Mouse (Mus musculus) embryo, embryonic 11 days (tissue): Measurements from ENCODE around the gene Rbms1.

Source experiments
- DNase-seq: peaks from one replicate; pipeline ENCODE4 v3.0.0-alpha.2; 2015

The Rbms1 gene

DNA sequence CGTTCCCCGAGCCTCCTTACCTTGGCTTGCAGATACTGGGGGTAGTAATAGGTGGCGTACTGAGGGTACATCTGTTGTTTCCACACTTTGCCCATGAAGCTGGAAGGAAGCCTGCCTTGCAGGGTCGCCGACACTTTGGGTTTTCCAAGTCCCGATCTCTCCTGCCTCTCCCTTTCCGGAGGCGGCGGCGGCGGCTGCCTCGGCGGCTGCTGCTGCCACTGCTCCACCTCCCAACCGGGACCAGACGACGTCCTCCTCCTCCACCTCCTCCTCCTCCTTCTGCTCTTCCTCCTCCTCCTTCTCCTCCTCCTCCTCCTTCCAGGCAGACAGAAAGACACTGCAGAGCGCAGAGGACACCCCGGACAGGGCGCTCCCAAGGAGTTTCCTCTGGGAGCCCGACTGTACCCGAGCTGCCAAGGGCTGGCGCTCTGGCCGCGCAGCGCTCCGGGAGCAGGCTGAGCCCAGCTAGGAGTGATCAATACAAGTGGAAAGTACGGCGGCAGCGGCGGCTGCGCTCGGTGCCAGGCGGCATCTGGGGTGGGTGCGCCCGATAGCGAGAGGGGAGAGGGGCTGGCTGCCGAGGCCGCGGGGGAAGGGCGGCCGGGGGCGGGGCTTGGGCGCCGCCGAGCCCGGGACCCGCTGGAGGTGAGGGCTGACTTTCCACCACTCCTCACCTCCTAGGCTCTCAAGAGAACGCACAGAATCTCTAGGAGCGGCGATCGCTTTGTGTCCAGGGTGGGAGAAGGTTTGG lies at the start of gene Rbms1:
Gene Rbms1, minus strand, starts transcription at position 522 of the 751 bp plus-strand sequence.
- peak; percentile 87 for DNase-seq

DNA sequence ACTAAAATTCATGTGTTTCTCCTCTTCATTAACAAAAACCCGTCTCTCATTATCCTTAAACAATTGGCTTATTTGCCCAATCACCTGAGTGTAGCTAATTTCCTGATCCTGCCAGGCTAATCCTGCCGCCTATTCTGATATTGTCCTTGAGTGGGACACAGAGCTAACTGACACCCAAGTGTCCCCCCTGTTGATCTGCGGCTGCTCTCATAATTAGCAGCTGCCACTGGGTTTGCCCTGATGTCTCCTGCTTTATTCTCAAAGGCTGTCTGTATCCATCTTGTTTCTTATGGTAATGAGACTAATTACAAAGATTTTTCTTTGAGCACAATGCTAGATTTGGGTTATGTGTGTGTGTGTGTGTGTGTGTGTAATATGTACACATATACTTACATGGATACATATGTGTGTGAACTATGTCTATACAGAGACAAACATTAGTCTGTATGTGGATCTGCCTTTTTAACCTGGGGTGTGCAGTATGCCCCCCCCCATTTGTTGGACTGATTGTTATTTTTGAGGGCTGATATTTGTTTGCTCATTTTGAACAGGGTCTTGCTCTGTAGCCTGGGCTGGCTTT lies 49.3 kb upstream of the Rbms1 start:
- no peak for DNase-seq

DNA sequence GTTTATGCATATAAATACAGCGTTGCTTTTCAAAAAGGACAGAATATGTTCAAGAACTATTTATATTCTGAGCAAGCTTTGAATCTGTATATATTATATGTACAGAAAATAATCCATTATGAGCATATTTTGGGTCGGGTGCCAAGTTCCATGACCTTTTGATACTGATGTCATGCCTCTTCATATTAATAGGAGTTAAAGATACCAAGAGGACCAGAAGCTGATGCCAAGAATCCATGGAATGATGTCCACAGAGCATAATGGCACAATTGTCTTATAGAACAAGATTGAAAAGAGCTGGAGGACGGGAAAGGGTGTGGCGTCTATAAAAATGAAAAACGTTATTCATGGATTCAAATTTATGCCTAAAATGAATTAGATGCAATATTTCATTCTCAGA lies 23.3 kb upstream of the Rbms1 start:
- DNase-seq = no peak

DNA sequence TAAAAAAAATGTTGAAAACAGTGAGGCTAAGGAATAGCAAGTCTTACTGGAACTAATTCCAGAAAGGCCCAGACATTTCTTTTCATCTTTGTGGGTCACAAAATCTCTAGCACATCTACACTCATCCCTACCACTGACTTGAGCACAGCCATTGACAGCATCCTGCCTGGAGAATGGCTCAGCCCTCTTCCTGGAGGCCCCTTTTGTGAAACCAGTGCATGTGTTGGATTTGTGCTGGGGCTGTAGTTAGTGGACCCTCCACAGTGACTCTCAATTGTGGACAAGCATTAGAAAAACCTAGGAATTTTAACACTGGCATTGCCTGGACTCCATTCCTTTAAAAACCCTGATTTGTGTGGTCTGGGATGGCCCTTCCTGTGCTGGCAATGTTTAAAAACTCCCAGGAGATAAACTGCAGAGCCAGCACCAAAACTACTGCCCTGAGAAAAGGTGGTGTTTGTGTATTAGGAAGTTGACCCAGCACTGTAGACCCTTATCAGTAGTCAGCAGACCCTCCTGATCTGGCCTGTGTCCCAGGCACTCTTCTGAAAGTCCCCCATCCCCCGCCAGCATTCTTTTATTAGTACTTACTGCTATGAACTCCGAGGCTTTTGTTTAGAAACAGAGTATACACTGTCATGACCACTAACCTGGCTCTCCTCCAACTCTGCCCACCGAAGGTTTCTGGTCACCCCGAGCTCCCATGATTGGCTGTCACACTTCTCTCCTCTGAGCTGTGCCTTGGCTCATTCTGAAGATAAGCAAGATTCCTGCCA lies 15.7 kb upstream of the Rbms1 start:
- peak; percentile 19 for DNase-seq

DNA sequence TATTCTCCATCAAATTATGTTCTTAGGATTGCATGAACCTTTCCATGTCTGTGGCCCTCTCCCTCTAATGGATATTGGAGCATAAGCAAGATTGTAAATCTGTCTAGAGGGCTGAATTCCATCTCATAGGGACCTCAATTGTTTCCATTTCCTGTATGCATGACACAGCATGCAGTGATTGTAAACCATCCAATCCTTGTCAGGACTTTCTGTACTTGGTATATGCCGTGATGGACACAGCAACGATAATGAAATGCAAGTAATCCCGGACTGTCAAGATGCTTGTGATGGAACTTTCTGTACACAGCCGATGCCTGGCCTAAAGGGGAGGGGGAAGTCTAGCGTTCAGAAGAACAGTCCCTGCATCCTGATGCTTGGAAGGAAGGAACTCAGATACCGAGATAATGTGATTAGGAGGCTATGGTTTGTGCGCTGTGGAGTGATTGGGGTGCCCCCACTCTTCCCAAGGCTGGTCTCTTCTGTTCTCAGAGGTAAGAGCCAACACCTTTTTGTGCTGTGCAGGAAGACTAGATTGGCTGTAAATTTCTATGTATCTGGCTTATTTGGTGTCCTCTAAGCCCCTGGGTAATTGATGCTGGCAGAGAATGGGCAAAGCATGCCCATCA lies 9.3 kb upstream of the Rbms1 start:
- DNase-seq = no peak

DNA sequence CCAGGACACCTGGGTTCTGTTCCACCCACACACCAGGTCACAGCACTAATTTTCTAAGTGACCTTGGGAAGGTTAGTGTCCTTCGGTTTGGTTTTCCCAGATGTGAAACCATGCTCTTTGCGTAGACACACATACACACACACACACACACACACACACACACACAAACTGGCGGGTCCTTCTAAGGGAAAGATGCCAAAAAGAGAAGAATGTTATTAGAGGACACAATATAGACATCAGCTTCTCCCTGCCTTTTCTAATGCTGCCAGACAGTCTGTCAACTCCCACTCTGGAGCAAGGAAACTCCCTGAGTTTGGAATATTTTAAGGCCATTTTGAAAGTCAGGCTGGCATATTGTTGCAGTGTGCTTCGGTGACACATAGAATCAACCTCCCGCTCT lies 624 bp upstream of the Rbms1 start:
- peak; percentile 43 for DNase-seq

DNA sequence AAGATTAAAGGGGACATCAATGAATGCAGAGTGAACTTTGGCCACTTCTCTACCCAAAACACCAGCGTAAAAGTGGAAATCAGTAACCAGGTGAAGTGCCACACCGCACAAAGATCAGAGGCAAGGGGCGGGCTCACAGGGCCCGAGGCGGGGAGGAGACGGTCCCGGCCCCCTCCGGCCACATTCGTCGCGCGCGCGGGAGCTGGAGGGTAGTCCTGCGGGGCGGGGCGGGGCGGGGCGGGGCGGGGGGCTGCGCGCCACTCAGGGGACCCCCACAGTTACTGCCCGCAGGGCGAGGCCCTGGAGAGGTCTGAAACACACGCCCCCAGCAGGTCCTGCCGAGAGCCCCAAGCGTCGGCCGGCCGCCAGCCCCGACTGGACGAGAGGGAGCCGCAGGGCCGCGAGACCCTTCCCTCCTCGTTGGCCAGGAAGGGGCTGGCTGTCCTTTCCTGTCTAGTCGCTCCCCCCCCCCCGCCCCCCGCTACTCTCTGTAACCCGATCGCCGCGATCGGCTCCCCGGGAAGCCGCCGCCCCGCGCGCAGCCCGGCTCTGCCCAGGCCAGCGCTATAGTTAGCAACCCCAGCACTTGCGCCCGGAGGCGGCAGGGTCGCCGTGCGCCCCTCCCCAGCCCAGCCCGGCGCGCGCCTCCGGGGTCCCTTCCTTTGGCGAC lies 856 bp downstream of the Rbms1 start:
- peak; percentile 86 for DNase-seq

DNA sequence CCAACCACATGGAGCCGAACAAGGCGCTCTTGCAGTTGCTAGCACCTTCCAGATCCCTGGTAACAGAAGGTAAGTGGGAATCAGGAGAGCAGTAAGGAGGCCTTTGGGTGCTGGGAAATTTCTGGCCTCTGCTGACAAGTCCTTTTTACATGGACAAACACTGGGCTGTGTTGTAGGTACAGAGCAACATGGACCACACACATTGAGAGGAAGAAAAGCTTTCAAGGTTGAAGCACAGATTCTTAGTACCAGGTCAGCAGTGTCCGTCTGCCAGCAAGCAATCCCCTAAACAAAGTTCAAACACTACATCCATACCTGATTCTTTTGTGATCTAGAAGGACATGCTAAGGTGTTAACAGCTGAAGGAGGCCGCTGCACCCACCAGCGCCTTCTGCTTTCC lies 1.7 kb downstream of the Rbms1 start:
- DNase-seq = peak; percentile 29

DNA sequence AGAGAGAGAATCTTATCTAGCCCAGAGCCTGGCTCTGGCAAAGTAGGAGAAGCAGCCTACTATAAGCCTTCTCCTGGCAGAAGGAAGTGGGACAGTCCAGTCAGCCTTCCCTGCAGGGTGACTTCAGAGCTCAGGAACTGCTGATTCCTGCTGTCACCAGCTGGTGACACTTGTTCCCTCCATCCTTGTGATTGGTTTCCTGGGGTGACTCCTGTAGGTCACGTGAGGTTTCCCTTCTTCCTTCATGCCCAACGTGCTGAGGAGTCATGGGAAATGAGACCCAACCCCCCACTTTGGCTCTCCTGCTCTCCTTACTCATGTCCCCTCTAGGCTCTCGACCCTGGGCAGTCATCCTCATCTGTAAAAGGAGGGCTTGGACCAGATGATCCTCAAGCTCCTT lies 14.8 kb downstream of the Rbms1 start:
- no peak for DNase-seq

DNA sequence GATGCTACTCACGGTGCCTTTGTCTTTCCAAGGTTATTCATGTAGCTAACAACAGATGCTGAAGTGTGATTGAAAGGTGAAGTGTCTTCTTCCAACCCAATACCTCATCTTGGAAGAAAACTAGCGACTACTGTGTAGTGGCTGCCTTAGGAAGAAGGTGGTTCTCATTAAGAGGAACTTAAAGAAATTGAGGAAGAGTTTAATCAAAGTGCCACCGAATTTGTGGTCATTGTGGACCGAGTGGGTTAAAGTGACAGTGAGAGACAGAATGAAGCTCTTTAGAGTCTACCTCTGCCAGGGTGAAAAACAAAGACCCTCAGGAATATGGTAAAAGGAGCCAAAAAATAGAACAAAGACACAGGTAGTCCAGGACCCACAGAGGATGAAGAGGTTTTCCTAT lies 15.2 kb downstream of the Rbms1 start:
- no peak for DNase-seq

DNA sequence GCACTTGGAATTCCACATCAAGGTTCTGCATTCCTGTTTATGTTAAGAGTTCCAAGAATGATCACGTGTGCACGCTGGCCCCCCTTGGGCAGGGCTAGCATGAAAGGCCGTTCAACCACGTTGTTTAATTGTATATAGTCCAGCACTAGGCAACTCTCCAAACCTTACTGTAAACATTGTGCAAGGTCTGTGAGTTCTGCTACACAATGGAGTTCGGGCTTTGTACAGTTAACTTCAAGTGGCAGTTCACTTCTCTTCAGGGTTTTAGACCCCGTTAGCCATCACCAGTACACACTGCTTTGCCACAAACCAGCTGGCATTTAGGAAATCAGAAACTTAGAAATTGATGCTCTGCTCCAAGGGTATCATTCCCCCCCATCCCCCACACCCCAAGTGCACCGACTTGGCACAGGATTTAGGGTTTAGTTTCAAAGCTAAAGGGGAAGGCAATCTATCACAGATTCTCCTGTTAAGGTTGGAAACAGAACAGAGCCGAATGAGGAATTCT lies 22.5 kb downstream of the Rbms1 start:
- peak; percentile 39 for DNase-seq

DNA sequence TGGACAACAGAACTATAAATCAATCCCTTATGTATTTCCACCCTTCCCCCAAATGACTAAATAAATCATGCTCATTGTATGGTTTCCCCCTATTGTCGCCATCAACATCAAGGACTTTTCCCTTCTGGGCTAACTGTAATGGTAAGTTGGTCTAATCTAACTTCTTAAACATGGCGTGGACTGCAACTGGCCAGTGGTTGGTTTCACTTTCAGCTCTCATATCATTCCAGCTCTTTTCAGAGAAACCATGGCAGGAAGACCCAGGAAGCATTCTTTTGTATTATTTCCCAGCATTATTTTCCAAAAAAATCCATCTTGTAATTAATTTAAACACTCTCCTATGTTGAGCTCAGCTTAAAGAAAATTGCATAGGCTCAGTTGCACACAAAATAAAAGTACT lies 23.0 kb downstream of the Rbms1 start:
- DNase-seq = no peak

DNA sequence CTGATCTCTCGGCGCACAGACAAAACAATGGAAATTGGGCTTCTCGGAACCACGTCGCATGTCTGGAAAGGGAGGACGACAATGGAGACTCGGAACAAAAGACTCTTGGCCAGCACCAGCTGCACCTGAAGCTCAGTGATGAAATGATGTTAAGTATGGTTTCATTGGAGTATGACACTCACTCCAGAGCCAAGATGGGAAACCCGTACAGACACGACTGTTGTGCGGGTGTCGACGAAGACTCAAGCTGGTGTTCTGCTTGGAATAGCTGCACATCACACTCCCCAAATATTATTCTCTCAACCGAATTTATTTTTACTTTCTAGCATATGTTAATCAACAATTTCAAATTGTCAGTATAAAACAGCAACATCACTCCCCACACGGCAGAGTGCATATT lies 26.1 kb downstream of the Rbms1 start:
- DNase-seq = no peak

DNA sequence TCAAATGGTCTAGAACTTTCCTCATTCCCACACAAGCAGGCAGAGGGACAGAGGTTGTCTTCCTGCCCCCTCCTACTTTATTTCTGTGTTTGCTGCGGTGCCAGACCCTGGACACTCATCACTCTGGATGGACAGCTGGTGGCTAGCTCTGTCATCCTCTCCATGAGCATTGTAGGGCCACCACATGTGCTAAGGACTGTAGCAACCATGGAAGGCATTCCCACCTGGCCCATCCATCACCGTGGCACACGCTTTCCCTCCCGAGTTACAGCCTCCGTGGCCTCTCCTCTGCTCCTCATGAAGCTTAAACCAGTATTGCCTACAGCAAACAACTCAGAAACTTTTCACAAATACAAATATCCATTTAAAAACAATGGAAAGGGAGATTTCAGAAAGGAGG lies 34.0 kb downstream of the Rbms1 start:
- no peak for DNase-seq

DNA sequence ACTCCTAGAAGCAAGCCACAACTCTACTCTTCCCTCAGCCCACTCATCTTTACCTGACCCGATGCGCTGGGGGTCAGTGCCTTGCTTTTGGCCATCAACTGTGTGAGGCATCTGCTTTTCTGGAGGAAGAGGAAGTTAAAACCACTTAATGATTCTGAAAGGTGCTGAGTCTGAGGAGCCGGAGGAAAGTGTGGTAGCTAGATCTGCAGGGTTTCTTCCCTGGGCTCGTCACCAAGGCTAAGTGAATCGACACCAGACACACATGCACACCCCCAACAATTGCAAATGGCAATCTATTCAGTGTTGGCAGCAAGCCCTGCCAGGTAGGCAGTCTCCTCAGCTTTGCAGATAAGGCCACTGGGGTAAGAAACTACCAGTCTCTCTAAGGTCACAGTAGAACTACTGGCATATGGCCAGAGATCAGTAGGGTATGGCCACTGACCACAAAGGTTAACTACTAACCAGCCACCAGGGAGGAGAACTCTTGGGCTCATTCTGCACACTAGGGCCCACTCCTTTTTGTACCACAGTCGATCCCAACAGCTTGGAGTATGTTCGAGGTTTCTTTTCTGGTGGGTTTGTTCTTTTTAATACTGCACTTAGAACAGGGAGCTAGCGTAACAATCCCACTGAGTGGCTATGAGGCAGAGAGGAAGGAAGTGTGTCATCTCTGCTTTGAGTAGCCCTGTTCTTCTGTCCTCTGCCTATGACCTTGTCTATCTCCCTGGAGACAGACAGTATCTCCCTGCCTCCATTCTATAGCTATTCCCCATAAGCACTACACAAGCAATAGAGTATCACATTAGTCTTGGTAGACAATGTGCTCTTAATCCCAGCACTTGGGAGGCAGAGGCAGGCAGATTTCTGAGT lies 34.9 kb downstream of the Rbms1 start:
- DNase-seq = no peak

DNA sequence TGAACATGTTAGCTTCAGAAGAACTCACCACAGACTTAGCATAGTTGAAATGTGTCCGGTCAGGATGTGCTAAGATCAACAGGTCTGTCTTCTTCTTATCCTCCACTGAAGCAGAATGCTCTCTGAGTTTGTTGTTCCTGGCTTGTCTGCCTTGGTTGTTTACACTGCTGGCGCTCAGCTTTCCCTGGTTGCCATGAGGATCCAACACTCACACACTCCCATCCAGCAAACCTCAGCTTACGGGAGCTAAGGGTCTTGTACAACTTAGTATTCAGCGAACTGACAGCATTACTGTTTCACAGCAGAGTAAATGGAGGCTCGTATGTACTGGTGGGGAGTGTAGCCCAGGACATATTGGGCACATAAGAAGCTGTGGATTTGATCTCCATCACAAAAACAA lies 37.9 kb downstream of the Rbms1 start:
- no peak for DNase-seq

DNA sequence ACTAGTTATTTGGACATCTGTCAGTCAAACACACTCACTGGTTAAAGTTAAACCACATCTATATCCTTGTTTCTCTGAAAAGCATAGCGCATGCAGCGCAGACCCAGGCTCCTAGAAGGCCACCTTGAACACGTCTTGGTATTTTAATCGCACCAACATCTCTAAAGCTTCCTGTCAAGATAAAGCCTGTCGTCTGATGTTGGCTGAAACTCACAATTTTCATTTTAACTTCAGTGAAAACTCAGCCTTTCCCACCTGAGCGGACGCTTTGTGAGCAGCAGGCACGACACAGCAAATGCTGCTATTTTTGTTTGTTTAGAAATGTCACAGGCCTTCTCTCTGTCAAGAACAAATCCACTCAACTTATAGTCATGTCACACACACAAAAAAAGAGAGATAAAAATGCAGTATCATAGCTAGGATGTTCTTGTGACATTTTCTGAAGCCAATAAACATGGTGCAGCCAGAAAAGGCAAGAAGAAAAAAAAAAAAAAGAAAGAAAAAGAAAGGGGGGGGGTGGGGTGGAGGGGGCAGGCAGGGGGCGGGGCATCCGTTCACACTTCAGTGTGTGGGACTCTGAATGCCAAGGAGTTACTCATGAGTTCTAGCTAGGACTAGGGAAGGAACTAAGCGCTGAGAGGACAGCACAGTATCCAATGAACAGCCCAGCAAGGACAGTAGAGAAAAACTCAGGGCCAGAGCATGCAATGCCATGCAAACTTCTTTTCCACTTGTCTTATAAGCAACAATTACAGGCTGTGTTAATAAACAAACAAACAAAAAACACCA lies 39.0 kb downstream of the Rbms1 start:
- no peak for DNase-seq

DNA sequence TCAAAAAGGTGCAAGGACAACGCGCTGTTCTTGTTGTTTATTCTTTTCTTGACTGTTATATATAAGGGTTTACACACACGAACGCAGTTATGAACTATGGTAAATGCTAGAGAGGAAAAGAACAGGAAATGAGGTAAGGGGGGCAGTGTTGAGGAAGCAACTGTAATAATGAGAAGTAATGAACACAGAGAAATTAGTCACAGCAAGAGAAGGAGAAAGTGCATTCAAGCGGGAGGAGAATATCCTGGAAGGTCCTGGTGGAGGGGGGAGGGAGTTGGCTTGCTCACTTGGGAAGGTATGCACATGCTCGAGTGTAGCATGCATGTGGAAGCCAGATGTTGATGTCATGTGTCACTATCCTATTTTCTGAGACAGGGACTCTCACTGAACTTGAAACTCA lies 39.9 kb downstream of the Rbms1 start:
- peak; percentile 55 for DNase-seq

DNA sequence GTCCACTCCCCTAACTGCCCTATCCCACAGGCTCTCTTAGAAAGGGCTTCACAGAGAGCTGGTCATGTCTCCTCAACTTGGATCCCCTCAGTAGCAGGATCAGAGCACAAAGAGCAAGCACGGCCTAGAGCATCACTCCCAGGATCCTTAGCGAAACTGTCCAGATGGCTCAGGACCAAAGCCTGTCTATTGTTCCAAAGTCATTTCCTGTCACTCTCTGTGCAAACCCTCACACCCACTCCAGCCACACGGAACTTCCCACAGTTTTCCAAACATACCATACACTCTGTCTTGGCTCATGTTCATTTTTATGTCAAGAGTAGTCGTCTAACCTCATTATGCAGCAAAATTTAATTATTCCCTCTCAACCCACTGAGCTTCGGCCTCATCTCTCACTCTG lies 40.6 kb downstream of the Rbms1 start:
- no peak for DNase-seq

DNA sequence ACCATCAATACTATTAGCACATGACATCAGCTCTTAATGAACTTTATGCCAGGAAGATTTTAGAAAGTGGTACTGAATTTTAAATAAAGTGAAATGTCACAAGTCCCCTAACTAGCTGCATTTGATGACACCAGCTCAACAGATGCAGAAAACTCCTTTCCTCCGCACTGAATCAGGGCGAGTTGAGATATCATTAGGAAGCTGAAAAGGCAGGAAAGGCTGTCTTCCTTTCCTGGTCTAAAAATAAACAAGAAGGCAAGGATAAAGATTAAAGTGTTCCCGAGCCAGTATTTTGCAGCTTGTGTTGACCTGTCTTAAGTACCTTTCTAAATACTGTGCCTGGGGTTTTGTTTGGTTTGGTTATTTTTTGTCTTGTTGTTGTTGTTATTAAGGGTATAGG lies 42.9 kb downstream of the Rbms1 start:
- no peak for DNase-seq

DNA sequence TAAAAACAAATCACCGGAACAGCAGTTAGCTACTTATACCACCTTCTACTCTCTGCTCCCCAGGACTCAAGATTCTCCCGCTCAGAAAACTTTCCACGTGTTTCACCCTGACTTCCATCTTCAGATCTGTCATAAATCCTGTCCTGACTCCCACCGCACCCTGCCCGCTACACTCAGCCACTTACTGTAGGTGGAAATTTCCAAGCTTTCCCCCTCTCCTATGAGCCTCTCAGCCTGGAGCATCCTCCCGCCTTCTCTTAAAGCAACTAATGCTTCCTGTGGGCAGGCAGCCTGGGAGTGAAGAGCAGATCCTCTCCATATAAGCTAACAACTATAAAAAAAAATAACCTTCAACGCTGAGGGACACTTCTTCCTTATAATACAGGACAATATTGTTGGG lies 44.6 kb downstream of the Rbms1 start:
- DNase-seq = no peak
